Mouse (Mus musculus) heart, embryonic 16.5 days (tissue): ENCODE measurements around the gene Prdm16. TPM values are rescaled to one million over a fixed set of nuclear protein-coding genes. Genes with fewer than 3 reads are reported as not detected.

Source experiments
- ATAC-seq: fragments of 200-750 bp; cut with Nextera tagmentation; replicated peaks from 2 replicates; pipeline ENCODE4 v1.8.0; 2017; ENCODE audit warnings: moderate number of reproducible peaks; ENCODE audit not compliant: insufficient read depth, low FRiP score; ENCODE audit errors: extremely low read depth
- H3K27ac ChIP-seq: fragments of 300-500 bp; sonication (generic); 2 replicates; pipeline ENCODE4 v1.5.1; 2014; ENCODE audit warnings: mild to moderate bottlenecking, low read length, control low read depth, moderate library complexity
- H3K27me3 ChIP-seq: fragments of 300-500 bp; sonication (generic); 2 replicates; pipeline ENCODE4 v1.6.1; 2014; ENCODE audit warnings: low read length, mixed read lengths; ENCODE audit not compliant: control insufficient read depth, insufficient read depth
- H3K36me3 ChIP-seq: fragments of 300-500 bp; sonication (generic); 2 replicates; pipeline ENCODE4 v1.6.1; 2014; ENCODE audit not compliant: control insufficient read depth, insufficient read depth
- H3K4me1 ChIP-seq: fragments of 300-500 bp; sonication (generic); 2 replicates; pipeline ENCODE4 v1.6.1; 2014; ENCODE audit warnings: low read length, mixed read lengths; ENCODE audit not compliant: control insufficient read depth, insufficient read depth
- H3K4me2 ChIP-seq: fragments of 300-500 bp; sonication (generic); 2 replicates; pipeline ENCODE4 v1.6.1; 2014; ENCODE audit warnings: low read depth, mild to moderate bottlenecking, control low read depth, low read length
- H3K4me3 ChIP-seq: fragments of 300-500 bp; sonication (generic); 2 replicates; pipeline ENCODE4 v1.5.1; 2014; ENCODE audit warnings: mild to moderate bottlenecking, control low read depth, low read length
- H3K9ac ChIP-seq: fragments of 300-500 bp; sonication (generic); 2 replicates; pipeline ENCODE4 v1.6.1; 2014; ENCODE audit warnings: low read length, control low read depth
- H3K9me3 ChIP-seq: fragments of 300-500 bp; sonication (generic); replicated peaks from 2 replicates; pipeline ENCODE4 v1.6.1; 2016; ENCODE audit warnings: low read length; ENCODE audit not compliant: control insufficient read depth
- WGBS: fragments of 180-500 bp; shearing (Covaris S2); extraction: QIAGEN DNeasy Blood & Tissue Kit; methylation state at CpG from one replicate; pipeline ENCODE4 v1.1.7; 2014; 5-methylcytosine and 5-hydroxymethylcytosine counted together
- polyA plus RNA-seq: library from polyadenylated mRNA; unstranded; fragments of >200 nt; fragmentation: Nextera tagmentation; extraction: Ambion mirVana; gene quantifications from 2 replicates; pipeline ENCODE4 v1.2.1, GENCODE M21; 2015

Prdm16 gene
- polyA plus RNA-seq, 1 experiment from 2014 or later = 18.2 TPM

DNA sequence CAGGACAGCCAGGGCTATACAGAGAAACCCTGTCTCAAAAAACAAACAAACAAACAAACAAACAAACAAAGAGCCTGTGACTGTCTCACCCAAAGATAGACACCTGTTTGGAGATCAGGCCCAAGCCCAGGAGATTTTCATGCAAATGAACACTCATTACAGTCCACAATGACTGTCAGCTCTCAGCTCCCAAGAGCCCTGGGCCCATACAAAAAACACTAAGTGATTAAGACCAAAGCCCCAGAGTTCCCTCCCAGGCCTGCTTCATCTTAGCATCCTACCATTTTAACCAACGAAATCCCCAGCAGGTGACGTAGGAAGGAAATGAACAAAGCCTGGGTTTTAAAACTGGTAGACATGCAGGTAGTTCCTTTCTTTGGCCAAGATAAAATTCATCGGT is 275.8 kb downstream of the Prdm16 start:
- H3K27ac ChIP-seq = no peak overlapping the region
- 91% methylated on average over 3 of the region's 3 CpGs for WGBS
- no peak overlapping the region for H3K4me3 ChIP-seq
- H3K9me3 ChIP-seq = no peaks in the 10 kb centered on the region
- peaks cover 30% of the 10 kb centered on the region for H3K4me1 ChIP-seq
- H3K27me3 ChIP-seq = no peaks in the 10 kb centered on the region
- no peaks in the 10 kb centered on the region for H3K36me3 ChIP-seq
- ATAC-seq = no peak
- H3K9ac ChIP-seq = no peak overlapping the region
- H3K4me2 ChIP-seq = no peak overlapping the region

- peak overlapping the region; percentile 30; the same call in 1 of the 2 replicates for H3K27ac ChIP-seq
- H3K4me3 ChIP-seq = no peak overlapping the region
- no peak overlapping the region for H3K9ac ChIP-seq
- H3K36me3 ChIP-seq = no peaks in the 10 kb centered on the region
- ATAC-seq = no peak
- H3K4me2 ChIP-seq = no peak overlapping the region
- H3K4me1 ChIP-seq = peaks cover 30% of the 10 kb centered on the region
- 82% methylated on average over 6 of the region's 7 CpGs for WGBS
- H3K9me3 ChIP-seq = no peaks in the 10 kb centered on the region
- H3K27me3 ChIP-seq = no peaks in the 10 kb centered on the region
Observed at GRCm38 (mm10) chr4:154360441-154360840, 276.2 kb downstream of the Prdm16 start.

GRCm38 (mm10) chr4:154359762-154360300 is 276.8 kb downstream of the Prdm16 start:
- Histone ChIP-seq H3K36me3 (no peaks in the 10 kb centered on the region), H3K4me2 (no peak overlapping the region), H3K9ac (no peak overlapping the region; the same call in 1 of the 2 replicates), H3K27me3 (no peaks in the 10 kb centered on the region), H3K9me3 (0 out of 2 replicates have a peak, but pooled peaks cover 2% of the 10 kb centered on the region), H3K27ac (peak overlapping the region; percentile 79), H3K4me3 (no peak overlapping the region), H3K4me1 (peaks cover 30% of the 10 kb centered on the region)
- ATAC-seq = no peak
- WGBS = 62% methylated on average over 9 of the region's 9 CpGs

GRCm38 (mm10) chr4:154358816-154359215 is 277.9 kb downstream of the Prdm16 start:
- Histone ChIP-seq H3K9ac (peak overlapping the region; percentile 53), H3K27me3 (no peaks in the 10 kb centered on the region), H3K9me3 (0 out of 2 replicates have a peak, but pooled peaks cover 2% of the 10 kb centered on the region), H3K4me2 (no peak overlapping the region), H3K27ac (peak overlapping the region; percentile 79), H3K36me3 (no peaks in the 10 kb centered on the region), H3K4me3 (no peak overlapping the region), H3K4me1 (peaks cover 30% of the 10 kb centered on the region)
- peak; percentile 23; the same call in 1 of the 2 replicates for ATAC-seq
- WGBS = 36% methylated on average over 11 of the region's 11 CpGs

- no peaks in the 10 kb centered on the region for H3K27me3 ChIP-seq
- H3K9ac ChIP-seq = peak overlapping the region; percentile 53
- 0 out of 2 replicates have a peak, but pooled peaks have one; percentile 20 for ATAC-seq
- H3K4me2 ChIP-seq = no peak overlapping the region
- peaks cover 30% of the 10 kb centered on the region for H3K4me1 ChIP-seq
- WGBS = 33% methylated on average over 5 of the region's 5 CpGs
- H3K27ac ChIP-seq = peak overlapping the region; percentile 79
- no peak overlapping the region for H3K4me3 ChIP-seq
- 0 out of 2 replicates have a peak, but pooled peaks cover 2% of the 10 kb centered on the region for H3K9me3 ChIP-seq
- no peaks in the 10 kb centered on the region for H3K36me3 ChIP-seq
Observed at GRCm38 (mm10) chr4:154358370-154358769, 278.3 kb downstream of the Prdm16 start.

- H3K9ac ChIP-seq = no peak overlapping the region
- H3K27me3 ChIP-seq = no peaks in the 10 kb centered on the region
- H3K9me3 ChIP-seq = 0 out of 2 replicates have a peak, but pooled peaks cover 2% of the 10 kb centered on the region
- ATAC-seq = no peak
- H3K4me2 ChIP-seq = no peak overlapping the region
- WGBS = 95% methylated on average over 5 of the region's 5 CpGs
- no peaks in the 10 kb centered on the region for H3K36me3 ChIP-seq
- no peak overlapping the region for H3K27ac ChIP-seq
- no peak overlapping the region for H3K4me3 ChIP-seq
- H3K4me1 ChIP-seq = peaks cover 41% of the 10 kb centered on the region
Observed at GRCm38 (mm10) chr4:154355408-154355807, 281.3 kb downstream of the Prdm16 start.

DNA sequence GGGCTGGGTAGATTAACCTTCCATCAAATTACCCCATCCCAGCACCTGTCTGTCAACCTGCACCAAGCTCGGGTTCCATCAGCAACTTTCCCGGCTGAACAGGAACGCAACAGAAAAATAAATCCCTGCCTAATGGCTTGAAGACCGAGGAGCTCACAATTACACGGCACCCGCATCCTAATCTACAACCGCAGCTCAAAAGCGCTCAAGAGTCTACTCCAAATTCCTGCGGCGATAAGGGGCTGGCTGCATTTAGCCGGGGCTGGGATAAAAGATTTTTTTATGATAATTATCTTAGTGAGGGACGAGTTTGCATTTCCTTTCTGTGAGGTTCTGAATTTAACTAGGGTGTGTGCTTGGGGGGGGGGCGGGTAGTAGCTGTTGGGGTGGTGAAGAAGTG is 284.4 kb downstream of the Prdm16 start:
- 33% methylated on average over 13 of the region's 13 CpGs for WGBS
- Histone ChIP-seq H3K4me3 (no peak overlapping the region), H3K36me3 (no peaks in the 10 kb centered on the region), H3K9ac (peak overlapping the region; percentile 4; the same call in 1 of the 2 replicates), H3K4me2 (no peak overlapping the region), H3K27ac (no peak overlapping the region; the same call in 1 of the 2 replicates), H3K4me1 (peaks cover 21% of the 10 kb centered on the region), H3K9me3 (0 out of 2 replicates have a peak, but pooled peaks cover 2% of the 10 kb centered on the region), H3K27me3 (no peaks in the 10 kb centered on the region)
- no peak for ATAC-seq

DNA sequence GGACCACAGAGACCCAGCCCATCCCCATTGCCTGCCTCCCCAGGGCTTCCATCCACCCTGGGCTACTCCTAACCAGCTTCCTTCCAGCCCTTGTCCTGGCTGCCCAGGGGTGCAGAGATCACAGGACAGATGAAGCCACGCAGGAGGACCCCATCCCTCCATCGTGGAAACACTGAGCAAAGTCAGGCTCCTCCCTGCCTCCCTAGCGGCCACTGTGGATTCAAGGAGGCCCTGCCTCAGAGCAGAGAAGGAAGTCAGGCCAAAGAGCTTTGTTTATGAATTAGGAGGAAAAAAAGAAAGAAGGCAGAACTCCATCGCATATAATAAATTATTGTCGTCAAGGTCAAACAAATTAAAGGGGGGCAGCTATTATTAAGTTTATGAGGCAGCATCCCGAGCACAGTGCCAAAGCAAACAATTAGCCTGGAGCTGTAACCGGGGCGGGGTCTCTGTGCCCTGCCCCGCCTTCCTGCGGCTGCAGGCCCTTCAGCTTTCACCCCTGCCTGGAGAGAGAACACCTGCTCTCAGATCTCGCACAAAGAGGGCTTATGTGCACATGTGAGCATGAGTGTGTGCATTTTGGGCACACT is 288.4 kb downstream of the Prdm16 start:
- ATAC-seq = no peak
- Histone ChIP-seq H3K27ac (no peak overlapping the region; the same call in 1 of the 2 replicates), H3K4me1 (peaks cover 25% of the 10 kb centered on the region), H3K27me3 (no peaks in the 10 kb centered on the region), H3K36me3 (peaks cover 3% of the 10 kb centered on the region; the same call in 1 of the 2 replicates), H3K9ac (no peak overlapping the region; the same call in 1 of the 2 replicates), H3K4me3 (no peak overlapping the region), H3K4me2 (no peak overlapping the region), H3K9me3 (no peaks in the 10 kb centered on the region)
- WGBS = 47% methylated on average over 11 of the region's 11 CpGs
